Mouse (Mus musculus) bone marrow macrophage, adult 2 months (primary cell): ENCODE results near the gene Rpl24. TPM values are rescaled to one million over a fixed set of nuclear protein-coding genes. Genes with fewer than 3 reads are reported as not detected.

Experiments
- H3K27ac ChIP-seq: 2 replicates; pipeline ENCODE4 v1.5.1; 2012; ENCODE audit warnings: low read depth, low read length; ENCODE audit not compliant: insufficient read depth
- H3K4me1 ChIP-seq: 2 replicates; pipeline ENCODE4 v1.6.1; 2012; ENCODE audit warnings: low read length; ENCODE audit not compliant: control insufficient read depth, insufficient read depth
- H3K4me3 ChIP-seq: 2 replicates; pipeline ENCODE4 v1.5.1; 2012; ENCODE audit warnings: mild to moderate bottlenecking, low read length, moderate library complexity; ENCODE audit not compliant: insufficient read depth
- CTCF ChIP-seq: IDR thresholded peaks from 2 replicates; pipeline ENCODE4 v1.5.1; 2012; ENCODE audit warnings: low read depth, mild to moderate bottlenecking, low read length, moderate library complexity
- POLR2A ChIP-seq: IDR thresholded peaks from 2 replicates; pipeline ENCODE4 v1.6.1; 2012; ENCODE audit warnings: mild to moderate bottlenecking, low read depth, low read length, borderline replicate concordance
- polyA plus RNA-seq: library from polyadenylated mRNA; stranded (reverse); fragments of >200 nt; gene quantifications from 2 replicates; pipeline ENCODE4 v1.2.4, GENCODE M21; 2012; ENCODE audit not compliant: missing spikeins, insufficient read depth, insufficient read length

Gene Rpl24
- polyA plus RNA-seq, 1 experiment = 1,052 TPM

DNA sequence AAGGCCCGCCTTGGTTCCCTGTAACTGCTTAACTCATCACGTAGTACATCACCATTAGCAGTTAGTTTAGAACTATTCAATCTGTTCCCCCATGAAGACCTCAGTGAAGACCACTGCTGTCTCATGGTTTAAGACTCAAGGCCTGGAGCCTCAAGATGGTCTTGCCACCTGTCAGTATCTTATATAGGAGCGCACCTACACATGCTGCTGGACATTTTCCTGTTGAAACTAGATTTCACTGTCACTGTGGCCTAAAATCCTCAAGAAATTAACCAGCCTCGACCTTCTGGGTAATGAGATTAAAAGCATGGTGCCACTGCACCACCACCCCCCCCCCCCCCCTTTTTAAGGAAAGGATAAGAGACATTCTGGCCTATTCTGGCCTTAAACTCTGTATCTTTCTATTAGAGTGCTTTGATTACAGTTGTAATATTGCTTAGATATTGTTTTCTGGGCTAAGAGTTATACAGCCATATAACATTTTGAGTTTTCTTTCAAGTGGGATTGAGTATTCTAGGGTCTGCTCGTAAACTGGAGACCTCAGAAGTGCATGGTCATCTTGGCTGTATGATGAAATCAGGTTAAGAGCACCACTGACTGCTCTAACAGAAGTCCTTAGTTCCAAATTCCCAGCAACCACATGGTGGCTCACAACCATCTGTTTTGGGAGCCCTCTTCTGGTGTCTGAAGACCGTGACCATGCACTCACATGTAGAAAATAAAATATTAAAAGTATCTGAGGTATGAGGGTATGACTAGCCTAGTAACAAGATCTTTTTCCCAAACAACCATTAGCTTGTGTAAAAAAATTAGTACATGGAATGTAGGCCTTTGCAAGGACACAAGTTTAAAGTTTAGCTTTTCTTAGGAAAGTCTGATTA is 5.9 kb downstream of the Rpl24 start:
- Histone ChIP-seq H3K27ac (no peak overlapping the region), H3K4me3 (no peak overlapping the region), H3K4me1 (peaks cover 14% of the 10 kb centered on the region)
- TF ChIP-seq POLR2A (no peak), CTCF (no peak)

GRCm38 (mm10) chr16:55972626-55973201 is 6.6 kb downstream of the Rpl24 start:
- peak overlapping the region; percentile 100 for H3K4me3 ChIP-seq
- TF ChIP-seq POLR2A (no peak), CTCF (no peak)
- H3K4me1 ChIP-seq = peaks cover 14% of the 10 kb centered on the region
- H3K27ac ChIP-seq = peak overlapping the region; percentile 46

- TF ChIP-seq CTCF (no peak), POLR2A (no peak)
- Histone ChIP-seq H3K27ac (peak within 1 kb of the TSS; percentile 70), H3K4me3 (peak within 1 kb of the TSS; percentile 100), H3K4me1 (peaks cover 14% of the 10 kb centered on the region)
These were observed 7.6 kb downstream of the Rpl24 start, which contains the start of gene Zbtb11 for GRCm38 (mm10) chr16:55973431-55974255. Zbtb11 (plus strand) TSS chr16:55973883.

DNA sequence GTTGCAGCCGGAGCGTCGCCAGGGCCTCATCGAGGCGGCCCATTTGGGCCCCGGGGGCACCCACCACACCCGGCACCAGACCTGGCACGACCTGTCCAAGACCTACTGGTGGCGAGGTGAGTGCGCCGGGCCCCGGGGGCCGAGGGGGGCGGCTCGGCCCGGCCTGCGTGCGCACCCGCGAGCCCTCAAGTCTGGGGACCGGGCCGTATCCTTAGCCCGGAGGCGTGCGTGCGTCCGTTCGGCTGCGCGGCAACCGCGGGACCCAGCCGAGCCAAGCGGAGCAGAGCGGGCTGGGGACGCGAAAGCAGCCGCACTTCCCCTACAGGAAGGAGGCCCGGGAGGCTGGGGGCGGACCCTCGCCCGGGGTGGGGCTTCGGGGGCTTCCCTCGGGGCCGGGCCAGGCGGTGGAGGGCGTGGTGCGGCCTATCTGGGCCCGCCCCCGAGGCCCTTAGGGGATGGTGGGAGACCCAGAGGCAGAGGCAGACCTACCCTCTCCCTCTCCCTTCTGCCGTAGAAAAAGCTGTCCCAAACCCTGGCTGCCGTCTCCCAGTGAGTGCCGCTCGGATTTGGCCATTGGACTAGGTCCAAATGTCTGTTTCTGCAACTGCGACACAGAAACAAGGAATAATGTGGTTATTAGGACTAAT is 8.3 kb downstream of the Rpl24 start:
- Histone ChIP-seq H3K27ac (peak overlapping the region; percentile 70), H3K4me1 (peaks cover 18% of the 10 kb centered on the region), H3K4me3 (peak overlapping the region; percentile 100)
- TF ChIP-seq POLR2A (no peak), CTCF (no peak)

DNA sequence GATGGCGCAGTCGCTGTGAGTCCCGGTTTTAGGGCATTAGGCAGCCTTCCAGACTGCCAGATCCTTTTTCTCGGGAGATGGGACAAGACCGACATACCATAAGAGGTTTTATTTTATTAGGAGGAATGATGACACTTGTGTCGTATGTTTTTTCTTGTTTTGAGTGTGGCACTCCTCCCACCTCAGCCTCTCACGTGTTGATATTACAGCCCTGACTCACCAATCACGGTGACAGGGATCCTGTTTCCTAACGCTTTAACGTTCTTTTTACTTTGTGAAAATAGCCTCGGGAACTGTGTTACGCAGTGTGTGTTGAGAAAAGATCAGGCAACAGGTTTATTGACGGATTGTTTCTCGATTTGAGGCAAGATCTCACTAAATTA is 8.8 kb downstream of the Rpl24 start:
- TF ChIP-seq POLR2A (no peak), CTCF (no peak)

DNA sequence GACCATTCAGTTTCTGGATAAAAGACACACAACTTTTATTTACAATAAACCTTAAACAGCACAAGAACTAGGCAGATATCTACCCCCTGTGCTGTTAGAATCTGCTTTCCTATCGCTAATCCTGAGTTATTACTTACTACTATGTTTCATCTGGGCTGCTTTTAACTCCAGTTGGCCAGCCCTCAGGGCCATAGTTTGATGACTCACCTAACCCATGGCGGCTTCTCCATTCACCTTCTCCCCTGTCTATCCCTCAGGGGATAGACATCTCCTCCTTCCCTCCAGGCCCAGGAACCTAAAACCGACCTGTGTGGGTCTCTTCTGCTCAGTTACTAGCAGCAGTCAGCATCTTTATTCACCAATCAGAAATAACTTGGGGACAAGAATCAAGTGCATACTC is 19.9 kb downstream of the Rpl24 start:
- TF ChIP-seq POLR2A (no peak), CTCF (no peak)
- no peak overlapping the region for H3K4me3 ChIP-seq
- peaks cover 3% of the 10 kb centered on the region; the same call in 1 of the 2 replicates for H3K4me1 ChIP-seq
- no peak overlapping the region for H3K27ac ChIP-seq

More for the DNA sequence above, 8.8 kb downstream of the Rpl24 start:
- Histone ChIP-seq H3K4me1 (peaks cover 18% of the 10 kb centered on the region), H3K27ac (peak overlapping the region; percentile 42), H3K4me3 (peak overlapping the region; percentile 100)

DNA sequence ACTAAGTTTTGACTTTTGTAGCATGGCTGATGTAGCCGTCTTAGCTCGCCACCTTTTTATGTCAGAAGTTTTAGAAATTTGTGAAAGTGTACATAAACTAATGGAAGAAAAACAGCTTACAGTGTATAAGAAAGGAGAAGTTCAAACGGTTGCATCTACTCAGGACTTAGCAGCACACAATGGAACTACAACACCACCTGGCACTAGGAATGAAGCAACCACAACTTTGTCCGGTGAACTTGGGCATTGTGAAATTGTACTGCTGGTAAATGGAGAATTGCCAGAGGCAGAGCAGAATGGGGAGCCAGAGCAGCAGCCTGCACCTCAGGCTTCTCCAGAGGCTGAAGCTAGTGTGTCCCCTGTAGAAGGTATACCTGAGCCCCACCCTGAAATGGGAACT is 24.2 kb downstream of the Rpl24 start:
- Histone ChIP-seq H3K4me3 (no peak overlapping the region), H3K4me1 (peaks cover 3% of the 10 kb centered on the region; the same call in 1 of the 2 replicates), H3K27ac (no peak overlapping the region)
- TF ChIP-seq POLR2A = no peak
- no peak for TF ChIP-seq CTCF

GRCm38 (mm10) chr16:55994235-55994634 is 28.2 kb downstream of the Rpl24 start:
- no peak overlapping the region for H3K27ac ChIP-seq
- peaks cover 3% of the 10 kb centered on the region; the same call in 1 of the 2 replicates for H3K4me1 ChIP-seq
- no peak overlapping the region for H3K4me3 ChIP-seq
- TF ChIP-seq POLR2A (no peak), CTCF (no peak)

DNA sequence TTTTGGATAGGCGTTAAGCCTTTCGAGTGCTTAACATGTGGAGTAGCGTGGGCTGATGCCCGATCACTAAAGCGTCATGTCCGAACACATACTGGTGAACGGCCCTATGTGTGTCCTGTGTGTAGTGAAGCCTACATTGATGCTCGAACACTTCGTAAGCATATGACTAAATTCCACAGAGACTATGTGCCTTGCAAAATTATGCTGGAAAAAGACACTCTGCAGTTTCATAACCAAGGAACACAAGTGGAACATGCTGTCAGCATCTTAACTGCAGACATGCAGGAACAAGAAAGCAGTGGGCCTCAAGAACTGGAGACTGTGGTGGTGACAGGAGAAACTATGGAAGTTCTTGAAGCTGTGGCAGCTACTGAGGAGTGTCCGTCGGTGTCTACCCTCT is 40.7 kb downstream of the Rpl24 start:
- H3K4me3 ChIP-seq = no peak overlapping the region
- TF ChIP-seq CTCF (no peak), POLR2A (no peak)
- H3K27ac ChIP-seq = no peak overlapping the region
- H3K4me1 ChIP-seq = no peaks in the 10 kb centered on the region

DNA sequence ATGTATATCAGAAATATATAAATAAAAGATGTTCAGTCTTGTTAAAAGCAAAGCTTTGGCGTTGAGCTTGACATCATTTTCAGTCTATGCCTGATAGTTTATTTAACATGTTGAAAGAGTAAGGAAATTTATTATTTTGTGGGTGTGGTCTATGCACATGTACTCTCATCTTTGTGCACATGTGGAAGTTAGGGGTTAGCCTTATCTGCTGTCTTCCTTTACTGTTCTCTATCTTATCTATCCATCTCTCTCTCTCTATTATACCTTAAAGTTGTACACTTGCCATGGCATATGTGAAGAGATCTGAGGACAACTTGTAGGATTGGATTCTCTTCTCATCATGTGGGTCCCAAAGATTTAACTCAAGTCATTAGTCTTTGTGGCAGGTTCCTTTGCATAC is 42.8 kb downstream of the Rpl24 start:
- H3K4me3 ChIP-seq = no peak overlapping the region
- TF ChIP-seq POLR2A = no peak
- no peak for TF ChIP-seq CTCF
- no peak overlapping the region for H3K27ac ChIP-seq
- no peaks in the 10 kb centered on the region for H3K4me1 ChIP-seq
